Mouse (Mus musculus): ENCODE results near the gene Tnfsf15. TPM values are rescaled to one million over a fixed set of nuclear protein-coding genes. Genes with fewer than 3 reads are reported as not detected.
A peak's percentile ranks its signal among the peaks of the same experiment; 100 is the strongest.

Gene Tnfsf15
- polyA plus RNA-seq, 1 experiment from 2014 or later: 0.20 TPM

- 55% methylated on average over 2 of the region's 2 CpGs for WGBS (ENCODE audit: insufficient replicate concordance)
- Histone ChIP-seq H3K27me3 (ENCODE audit: control insufficient read depth, insufficient read depth, low read depth, low read length) (no peaks in the 10 kb centered on the region), H3K9ac (ENCODE audit: low read depth, low read length) (no peak overlapping the region)
Measured at GRCm38 (mm10) chr4:63731299-63731698, 13.6 kb downstream of the Tnfsf15 start.

GRCm38 (mm10) chr4:63726727-63727126 is 18.2 kb downstream of the Tnfsf15 start:
- Histone ChIP-seq H3K4me3 (ENCODE audit: low read depth, low read length) (no peak overlapping the region), H3K36me3 (ENCODE audit: control insufficient read depth, insufficient read depth) (no peaks in the 10 kb centered on the region), H3K9ac (ENCODE audit: low read depth, low read length) (no peak overlapping the region), H3K4me2 (ENCODE audit: low read depth, low read length) (no peak overlapping the region), H3K27me3 (ENCODE audit: control insufficient read depth, insufficient read depth, low read depth, low read length) (no peaks in the 10 kb centered on the region), H3K4me1 (ENCODE audit: control insufficient read depth, low read depth, low read length) (no peaks in the 10 kb centered on the region), H3K9me3 (replicated peaks; ENCODE audit: control insufficient read depth, low read length) (no peaks in the 10 kb centered on the region), H3K27ac (ENCODE audit: low read length) (no peak overlapping the region)
- 54% methylated on average over 4 of the region's 4 CpGs for WGBS (ENCODE audit: insufficient replicate concordance)
- ATAC-seq (ENCODE audit: low read depth): no peak

More at GRCm38 (mm10) chr4:63731299-63731698, 13.6 kb downstream of the Tnfsf15 start:
- no peak for ATAC-seq (ENCODE audit: low read depth)
- H3K4me2 ChIP-seq (ENCODE audit: low read depth, low read length): no peak overlapping the region
- no peaks in the 10 kb centered on the region for H3K9me3 ChIP-seq (replicated peaks; ENCODE audit: control insufficient read depth, low read length)
- H3K4me3 ChIP-seq (ENCODE audit: low read depth, low read length): no peak overlapping the region
- H3K27ac ChIP-seq (ENCODE audit: low read length): no peak overlapping the region
- no peaks in the 10 kb centered on the region for H3K36me3 ChIP-seq (ENCODE audit: control insufficient read depth, insufficient read depth)
- no peaks in the 10 kb centered on the region for H3K4me1 ChIP-seq (ENCODE audit: control insufficient read depth, low read depth, low read length)

- Histone ChIP-seq H3K27me3 (ENCODE audit: control insufficient read depth, insufficient read depth, low read depth, low read length) (no peaks in the 10 kb centered on the region), H3K36me3 (ENCODE audit: control insufficient read depth, insufficient read depth) (no peaks in the 10 kb centered on the region), H3K27ac (ENCODE audit: low read length) (no peak overlapping the region), H3K9me3 (replicated peaks; ENCODE audit: control insufficient read depth, low read length) (no peaks in the 10 kb centered on the region), H3K9ac (ENCODE audit: low read depth, low read length) (no peak overlapping the region), H3K4me2 (ENCODE audit: low read depth, low read length) (no peak overlapping the region), H3K4me3 (ENCODE audit: low read depth, low read length) (no peak overlapping the region), H3K4me1 (ENCODE audit: control insufficient read depth, low read depth, low read length) (no peaks in the 10 kb centered on the region)
- no peak for ATAC-seq (ENCODE audit: low read depth)
- 50% methylated on average over 5 of the region's 5 CpGs for WGBS (ENCODE audit: insufficient replicate concordance)
Measured at GRCm38 (mm10) chr4:63725981-63726380, 18.9 kb downstream of the Tnfsf15 start.

- ATAC-seq (ENCODE audit: low read depth): peak; percentile 62
- 50% methylated on average over 8 of the region's 8 CpGs for WGBS (ENCODE audit: insufficient replicate concordance)
Measured at GRCm38 (mm10) chr4:63717922-63718643, 26.8 kb downstream of the Tnfsf15 start.

GRCm38 (mm10) chr4:63711886-63712285 is 33.0 kb downstream of the Tnfsf15 start:
- Histone ChIP-seq H3K9me3 (replicated peaks; ENCODE audit: control insufficient read depth, low read length) (no peaks in the 10 kb centered on the region), H3K27me3 (ENCODE audit: control insufficient read depth, insufficient read depth, low read depth, low read length) (no peaks in the 10 kb centered on the region; the same call in 1 of the 2 replicates), H3K4me3 (ENCODE audit: low read depth, low read length) (no peak overlapping the region), H3K27ac (ENCODE audit: low read length) (no peak overlapping the region), H3K9ac (ENCODE audit: low read depth, low read length) (no peak overlapping the region), H3K36me3 (ENCODE audit: control insufficient read depth, insufficient read depth) (no peaks in the 10 kb centered on the region), H3K4me2 (ENCODE audit: low read depth, low read length) (no peak overlapping the region), H3K4me1 (ENCODE audit: control insufficient read depth, low read depth, low read length) (no peaks in the 10 kb centered on the region)
- no peak for ATAC-seq (ENCODE audit: low read depth)
- 57% methylated on average over 5 of the region's 5 CpGs for WGBS (ENCODE audit: insufficient replicate concordance)

More at GRCm38 (mm10) chr4:63717922-63718643, 26.8 kb downstream of the Tnfsf15 start:
- H3K4me3 ChIP-seq (ENCODE audit: low read depth, low read length): no peak overlapping the region
- H3K36me3 ChIP-seq (ENCODE audit: control insufficient read depth, insufficient read depth): no peaks in the 10 kb centered on the region
- no peak overlapping the region for H3K27ac ChIP-seq (ENCODE audit: low read length)
- H3K4me2 ChIP-seq (ENCODE audit: low read depth, low read length): no peak overlapping the region
- no peaks in the 10 kb centered on the region for H3K9me3 ChIP-seq (replicated peaks; ENCODE audit: control insufficient read depth, low read length)
- no peaks in the 10 kb centered on the region; the same call in 1 of the 2 replicates for H3K27me3 ChIP-seq (ENCODE audit: control insufficient read depth, insufficient read depth, low read depth, low read length)
- no peak overlapping the region for H3K9ac ChIP-seq (ENCODE audit: low read depth, low read length)
- H3K4me1 ChIP-seq (ENCODE audit: control insufficient read depth, low read depth, low read length): no peaks in the 10 kb centered on the region

- H3K9ac ChIP-seq (ENCODE audit: low read depth, low read length): no peak overlapping the region
- no peak overlapping the region for H3K4me3 ChIP-seq (ENCODE audit: low read depth, low read length)
- ATAC-seq (ENCODE audit: low read depth): no peak
- H3K36me3 ChIP-seq (ENCODE audit: control insufficient read depth, insufficient read depth): no peaks in the 10 kb centered on the region
- no peaks in the 10 kb centered on the region for H3K4me1 ChIP-seq (ENCODE audit: control insufficient read depth, low read depth, low read length)
- WGBS (ENCODE audit: insufficient replicate concordance): 60% methylated on average over 8 of the region's 8 CpGs
- no peaks in the 10 kb centered on the region; the same call in 1 of the 2 replicates for H3K27me3 ChIP-seq (ENCODE audit: control insufficient read depth, insufficient read depth, low read depth, low read length)
- no peaks in the 10 kb centered on the region for H3K9me3 ChIP-seq (replicated peaks; ENCODE audit: control insufficient read depth, low read length)
- no peak overlapping the region for H3K4me2 ChIP-seq (ENCODE audit: low read depth, low read length)
- H3K27ac ChIP-seq (ENCODE audit: low read length): no peak overlapping the region
Measured at GRCm38 (mm10) chr4:63710431-63711220, 34.3 kb downstream of the Tnfsf15 start.

GRCm38 (mm10) chr4:63706279-63706971 is 38.5 kb downstream of the Tnfsf15 start:
- WGBS (ENCODE audit: insufficient replicate concordance): 75% methylated on average over 1 of the region's 1 CpGs
- Histone ChIP-seq H3K9me3 (replicated peaks; ENCODE audit: control insufficient read depth, low read length) (no peaks in the 10 kb centered on the region), H3K4me2 (ENCODE audit: low read depth, low read length) (no peak overlapping the region)

GRCm38 (mm10) chr4:63704232-63704631 is 40.7 kb downstream of the Tnfsf15 start:
- H3K4me2 ChIP-seq (ENCODE audit: low read depth, low read length): no peak overlapping the region
- no peak overlapping the region for H3K9ac ChIP-seq (ENCODE audit: low read depth, low read length)
- H3K9me3 ChIP-seq (replicated peaks; ENCODE audit: control insufficient read depth, low read length): no peaks in the 10 kb centered on the region
- no peak overlapping the region for H3K27ac ChIP-seq (ENCODE audit: low read length)
- no peaks in the 10 kb centered on the region for H3K4me1 ChIP-seq (ENCODE audit: control insufficient read depth, low read depth, low read length)
- no peak for ATAC-seq (ENCODE audit: low read depth)
- 35% methylated on average over 5 of the region's 5 CpGs for WGBS (ENCODE audit: insufficient replicate concordance)
- H3K27me3 ChIP-seq (ENCODE audit: control insufficient read depth, insufficient read depth, low read depth, low read length): no peaks in the 10 kb centered on the region
- H3K4me3 ChIP-seq (ENCODE audit: low read depth, low read length): no peak overlapping the region
- H3K36me3 ChIP-seq (ENCODE audit: control insufficient read depth, insufficient read depth): no peaks in the 10 kb centered on the region

More at GRCm38 (mm10) chr4:63706279-63706971, 38.5 kb downstream of the Tnfsf15 start:
- H3K27me3 ChIP-seq (ENCODE audit: control insufficient read depth, insufficient read depth, low read depth, low read length): no peaks in the 10 kb centered on the region
- ATAC-seq (ENCODE audit: low read depth): no peak
- no peak overlapping the region for H3K9ac ChIP-seq (ENCODE audit: low read depth, low read length)
- no peaks in the 10 kb centered on the region for H3K4me1 ChIP-seq (ENCODE audit: control insufficient read depth, low read depth, low read length)
- H3K4me3 ChIP-seq (ENCODE audit: low read depth, low read length): no peak overlapping the region
- no peak overlapping the region for H3K27ac ChIP-seq (ENCODE audit: low read length)
- no peaks in the 10 kb centered on the region for H3K36me3 ChIP-seq (ENCODE audit: control insufficient read depth, insufficient read depth)
